Mouse (Mus musculus) forebrain, embryonic 14.5 days (tissue): Measurements from ENCODE around the gene Gab1. TPM values are rescaled to one million over a fixed set of nuclear protein-coding genes. Genes with fewer than 3 reads are reported as not detected.
A peak's percentile ranks its signal among the peaks of the same experiment; 100 is the strongest.

Experiments used
- ATAC-seq: fragments of 200-750 bp; cut with Nextera tagmentation; 2 replicates; pipeline ENCODE4 v1.8.0; 2017; ENCODE audit warnings: mild to moderate bottlenecking, moderate library complexity
- DNase-seq: peaks from one replicate; pipeline ENCODE4 v3.0.0-alpha.2; 2015; ENCODE audit warnings: low spot score
- H3K27ac ChIP-seq: fragments of 300-500 bp; sonication (generic); 2 replicates; pipeline ENCODE4 v1.5.1; 2014; ENCODE audit warnings: low read depth, mild to moderate bottlenecking, control low read depth, low read length, moderate library complexity
- H3K27me3 ChIP-seq: fragments of 300-500 bp; sonication (generic); replicated peaks from 2 replicates; pipeline ENCODE4 v1.6.1; 2014; ENCODE audit warnings: low read length, control low read depth, mixed read lengths; ENCODE audit not compliant: control insufficient read depth, insufficient read depth
- H3K36me3 ChIP-seq: fragments of 300-500 bp; sonication (generic); 2 replicates; pipeline ENCODE4 v1.6.1; 2014; ENCODE audit warnings: low read length, control low read depth; ENCODE audit not compliant: control insufficient read depth, insufficient read depth
- H3K4me1 ChIP-seq: fragments of 300-500 bp; sonication (generic); 2 replicates; pipeline ENCODE4 v1.6.1; 2014; ENCODE audit warnings: antibody characterized with exemption, low read length, control low read depth; ENCODE audit not compliant: control insufficient read depth, insufficient read depth
- H3K4me2 ChIP-seq: fragments of 300-500 bp; sonication (generic); 2 replicates; pipeline ENCODE4 v1.6.1; 2014; ENCODE audit warnings: mild to moderate bottlenecking, control low read depth, low read length
- H3K4me3 ChIP-seq: fragments of 300-500 bp; sonication (generic); 2 replicates; pipeline ENCODE4 v1.5.1; 2014; ENCODE audit warnings: low read depth, low read length, control low read depth
- H3K9ac ChIP-seq: fragments of 300-500 bp; sonication (generic); 2 replicates; pipeline ENCODE4 v1.6.1; 2014; ENCODE audit warnings: mild to moderate bottlenecking, low read length, control low read depth, moderate library complexity
- H3K9me3 ChIP-seq: fragments of 300-500 bp; sonication (generic); replicated peaks from 2 replicates; pipeline ENCODE4 v1.6.1; 2016; ENCODE audit warnings: low read length, control low read depth, mixed read lengths; ENCODE audit not compliant: control insufficient read depth
- WGBS: fragments of 180-500 bp; shearing (Covaris S2); extraction: QIAGEN DNeasy Blood & Tissue Kit; methylation state at CpG from one replicate; pipeline ENCODE4 v1.1.7; 2014; 5-methylcytosine and 5-hydroxymethylcytosine counted together
- polyA plus RNA-seq: library from polyadenylated mRNA; unstranded; fragments of >200 nt; fragmentation: Nextera tagmentation; extraction: Ambion mirVana; gene quantifications from 2 replicates; pipeline ENCODE4 v1.2.1, GENCODE M21; 2014

Gene Gab1
- polyA plus RNA-seq, 1 experiment from 2014 or later: 15.4 TPM

DNA sequence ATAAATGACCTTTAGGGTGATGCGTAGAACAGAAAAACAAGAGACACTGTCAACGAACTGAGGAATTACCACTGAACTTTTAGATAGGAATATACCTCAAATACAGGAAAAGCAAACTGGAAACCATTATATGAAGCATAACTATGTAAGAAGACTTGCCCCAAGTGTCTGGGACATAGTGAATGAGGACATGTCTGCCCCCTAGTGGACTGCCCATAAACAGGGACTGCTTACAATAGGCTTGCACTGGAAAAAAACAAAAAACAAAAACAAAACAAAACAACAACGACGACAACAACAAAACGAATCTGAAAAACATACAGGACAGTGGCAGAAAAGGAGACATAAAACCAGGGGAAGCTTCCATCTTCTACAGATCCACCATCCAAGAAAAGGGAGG lies 66.9 kb downstream of the Gab1 start:
- ATAC-seq: 0 out of 2 replicates have a peak, but pooled peaks have one; percentile 16
- peaks cover 12% of the 10 kb centered on the region; the same call in 1 of the 2 replicates for H3K4me1 ChIP-seq
- WGBS: 89% methylated on average over 5 of the region's 5 CpGs

GRCm38 (mm10) chr8:80811591-80811991 lies 68.7 kb downstream of the Gab1 start:
- H3K4me3 ChIP-seq: no peak overlapping the region
- no peaks in the 10 kb centered on the region for H3K36me3 ChIP-seq
- no peaks in the 10 kb centered on the region for H3K9me3 ChIP-seq
- DNase-seq (no peak), ATAC-seq (no peak)
- no peak overlapping the region for H3K4me2 ChIP-seq
- H3K27me3 ChIP-seq: no peaks in the 10 kb centered on the region
- no peak overlapping the region for H3K9ac ChIP-seq
- H3K4me1 ChIP-seq: peaks cover 21% of the 10 kb centered on the region
- no peak overlapping the region for H3K27ac ChIP-seq
- WGBS: 92% methylated on average over 4 of the region's 4 CpGs

More for the DNA sequence above, 66.9 kb downstream of the Gab1 start:
- no peaks in the 10 kb centered on the region for H3K9me3 ChIP-seq
- H3K27ac ChIP-seq: no peak overlapping the region
- H3K4me3 ChIP-seq: no peak overlapping the region
- no peak overlapping the region for H3K9ac ChIP-seq
- no peaks in the 10 kb centered on the region for H3K36me3 ChIP-seq
- H3K4me2 ChIP-seq: no peak overlapping the region
- H3K27me3 ChIP-seq: no peaks in the 10 kb centered on the region
- DNase-seq: no peak

DNA sequence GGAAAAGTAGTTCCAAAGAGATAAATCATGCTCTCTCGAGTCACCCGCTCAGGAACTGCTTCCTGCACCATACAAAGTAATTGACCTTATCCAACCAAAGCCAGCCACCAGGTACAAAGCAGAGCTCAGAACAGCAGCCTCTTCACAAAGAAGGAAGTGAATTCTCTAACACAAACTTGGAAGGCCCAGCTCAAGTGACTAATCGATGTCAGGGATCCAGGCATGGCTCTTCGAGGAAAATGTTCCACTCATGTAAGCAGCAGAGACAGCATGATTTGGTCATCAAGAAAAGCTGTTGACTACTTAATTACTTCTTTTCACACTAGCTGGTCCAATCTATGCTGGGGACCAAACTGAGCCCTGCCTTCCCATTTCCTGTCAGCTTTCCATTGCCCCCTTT lies 69.4 kb downstream of the Gab1 start:
- Histone ChIP-seq H3K4me1 (peaks cover 21% of the 10 kb centered on the region), H3K9me3 (no peaks in the 10 kb centered on the region), H3K36me3 (no peaks in the 10 kb centered on the region), H3K27ac (no peak overlapping the region), H3K27me3 (no peaks in the 10 kb centered on the region), H3K4me3 (no peak overlapping the region), H3K4me2 (no peak overlapping the region), H3K9ac (no peak overlapping the region)
- DNase-seq (no peak), ATAC-seq (no peak)
- 83% methylated on average over 4 of the region's 4 CpGs for WGBS

DNA sequence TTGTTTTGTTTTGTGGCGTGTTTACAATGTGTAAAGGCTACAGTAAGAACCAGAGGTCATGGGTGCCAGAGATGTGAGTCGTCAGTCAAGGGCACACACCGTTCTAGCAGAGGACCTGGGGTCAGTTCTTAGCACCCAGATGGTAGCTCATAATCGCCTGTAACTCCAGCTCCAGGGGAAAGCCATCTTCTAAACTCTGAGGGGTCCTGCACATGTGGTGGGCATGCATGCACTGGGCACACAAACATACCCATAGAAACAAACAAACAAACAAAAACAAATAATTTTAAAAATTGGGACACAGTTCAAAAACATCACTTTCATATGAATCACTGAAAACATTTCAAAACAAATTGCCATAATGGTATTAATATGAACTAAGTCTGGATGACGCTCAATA lies 69.9 kb downstream of the Gab1 start:
- Histone ChIP-seq H3K4me3 (no peak overlapping the region), H3K27me3 (no peaks in the 10 kb centered on the region), H3K36me3 (no peaks in the 10 kb centered on the region), H3K9ac (no peak overlapping the region), H3K4me2 (no peak overlapping the region), H3K4me1 (peaks cover 21% of the 10 kb centered on the region), H3K9me3 (no peaks in the 10 kb centered on the region), H3K27ac (no peak overlapping the region)
- ATAC-seq (no peak), DNase-seq (no peak)
- 96% methylated on average over 5 of the region's 5 CpGs for WGBS

DNA sequence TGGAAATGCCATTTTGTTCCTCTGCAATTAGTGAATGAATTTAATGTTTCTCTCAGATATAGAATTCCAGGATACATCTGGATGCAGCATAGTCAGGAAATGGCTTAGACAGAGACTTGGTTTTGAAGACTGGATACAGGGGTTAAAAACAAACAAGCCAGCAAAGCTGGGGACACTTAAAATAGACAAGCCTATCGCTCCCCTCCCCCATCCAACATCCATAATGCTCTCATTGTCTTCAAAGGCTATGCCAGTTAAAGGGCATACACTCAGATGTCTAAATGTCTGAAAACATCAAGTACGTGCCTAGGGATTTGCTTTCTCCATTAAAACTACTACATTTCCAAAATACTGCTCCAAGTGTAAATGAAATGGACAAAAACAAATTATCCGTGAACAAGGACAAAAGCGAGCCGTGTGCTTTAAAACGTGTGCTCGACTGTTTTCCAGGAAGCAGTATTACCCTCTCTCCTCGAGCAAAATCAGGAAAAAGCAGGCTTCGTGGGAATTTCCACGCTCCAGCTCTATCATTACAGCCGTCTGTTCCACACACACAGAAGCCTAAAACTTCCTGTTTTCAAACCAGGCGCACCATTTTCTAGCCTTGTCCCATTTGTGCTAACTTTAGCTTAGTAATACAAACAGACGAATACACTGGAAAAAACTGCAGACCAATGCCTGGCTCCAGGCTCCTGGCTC lies 72.4 kb downstream of the Gab1 start:
- DNase-seq: peak; percentile 43
- Histone ChIP-seq H3K27ac (peak overlapping the region; percentile 17; the same call in 1 of the 2 replicates), H3K4me1 (peaks cover 28% of the 10 kb centered on the region), H3K4me2 (peak overlapping the region; percentile 12; the same call in 1 of the 2 replicates), H3K27me3 (no peaks in the 10 kb centered on the region), H3K4me3 (no peak overlapping the region), H3K9ac (0 out of 2 replicates have a peak overlapping the region, but pooled peaks have one; percentile 2), H3K9me3 (no peaks in the 10 kb centered on the region), H3K36me3 (no peaks in the 10 kb centered on the region)
- 0 out of 2 replicates have a peak, but pooled peaks have one; percentile 10 for ATAC-seq
- 30% methylated on average over 13 of the region's 13 CpGs for WGBS

DNA sequence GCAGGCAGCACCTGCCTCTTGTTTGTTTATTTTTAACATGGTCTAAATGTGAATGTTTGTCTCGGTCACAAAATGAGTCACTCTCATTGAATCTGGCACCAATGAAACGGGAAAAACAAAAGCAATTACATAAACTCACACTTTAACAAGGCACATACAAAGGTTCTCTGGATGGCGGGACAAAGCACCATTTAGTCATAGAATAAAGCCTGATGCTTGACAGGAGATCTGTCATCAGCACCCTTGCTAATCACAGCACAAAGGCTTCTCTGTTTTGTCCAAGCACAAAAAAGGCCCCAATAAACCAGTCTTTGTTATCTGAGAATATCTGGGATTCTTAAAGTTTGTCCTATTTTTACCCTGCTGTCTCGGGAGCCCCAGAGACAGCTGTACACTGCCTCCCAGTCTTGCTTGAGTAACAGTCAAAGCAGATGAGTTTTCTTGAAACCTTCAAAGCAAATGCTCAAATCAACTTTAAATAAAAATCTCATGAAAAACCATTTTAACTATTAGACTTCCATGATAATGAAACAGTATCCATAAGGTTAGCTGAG lies 76.2 kb downstream of the Gab1 start:
- no peaks in the 10 kb centered on the region for H3K9me3 ChIP-seq
- H3K36me3 ChIP-seq: no peaks in the 10 kb centered on the region
- H3K9ac ChIP-seq: no peak overlapping the region
- no peak overlapping the region for H3K4me3 ChIP-seq
- ATAC-seq: peak; percentile 64
- H3K4me2 ChIP-seq: no peak overlapping the region
- WGBS: 5% methylated on average over 4 of the region's 4 CpGs
- peak; percentile 68 for DNase-seq
- H3K27me3 ChIP-seq: no peaks in the 10 kb centered on the region
- H3K27ac ChIP-seq: peak overlapping the region; percentile 9; the same call in 1 of the 2 replicates
- H3K4me1 ChIP-seq: peaks cover 28% of the 10 kb centered on the region

DNA sequence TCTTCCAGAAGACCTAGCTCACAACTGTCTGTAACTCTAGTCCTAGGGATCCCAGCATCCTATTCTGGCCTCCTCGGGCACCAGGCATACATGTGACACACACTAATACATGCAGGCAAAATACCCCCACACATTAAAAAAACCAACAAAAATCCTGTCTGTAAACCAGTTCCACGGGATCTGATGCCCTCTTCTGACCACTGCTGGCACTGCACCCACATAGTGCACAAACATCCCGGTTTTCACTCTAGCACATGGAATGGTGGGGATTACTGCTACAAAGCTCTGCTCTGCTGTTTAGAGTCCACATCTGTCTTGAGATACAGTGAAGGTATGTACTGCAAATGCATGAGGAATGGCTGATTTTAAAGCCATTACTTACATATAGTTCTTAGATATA lies 81.5 kb downstream of the Gab1 start:
- DNase-seq (no peak), ATAC-seq (no peak)
- Histone ChIP-seq H3K27me3 (no peaks in the 10 kb centered on the region), H3K9ac (no peak overlapping the region), H3K4me1 (peaks cover 6% of the 10 kb centered on the region; the same call in 1 of the 2 replicates), H3K27ac (no peak overlapping the region), H3K4me3 (no peak overlapping the region), H3K36me3 (no peaks in the 10 kb centered on the region), H3K9me3 (no peaks in the 10 kb centered on the region), H3K4me2 (no peak overlapping the region)
- WGBS: 93% methylated on average over 3 of the region's 3 CpGs

- WGBS: 89% methylated on average over 7 of the region's 7 CpGs
- Histone ChIP-seq H3K4me2 (no peak overlapping the region), H3K9ac (no peak overlapping the region), H3K9me3 (no peaks in the 10 kb centered on the region), H3K4me3 (no peak overlapping the region), H3K4me1 (peaks cover under 1% of the 10 kb centered on the region; the same call in 1 of the 2 replicates), H3K36me3 (no peaks in the 10 kb centered on the region), H3K27me3 (no peaks in the 10 kb centered on the region), H3K27ac (no peak overlapping the region)
- no peak for ATAC-seq
- no peak for DNase-seq
Observed at GRCm38 (mm10) chr8:80798198-80798777, 82.0 kb downstream of the Gab1 start.

- H3K4me2 ChIP-seq: no peak overlapping the region
- H3K27me3 ChIP-seq: no peaks in the 10 kb centered on the region
- no peak overlapping the region for H3K9ac ChIP-seq
- WGBS: 68% methylated on average over 4 of the region's 4 CpGs
- H3K27ac ChIP-seq: no peak overlapping the region
- no peaks in the 10 kb centered on the region for H3K9me3 ChIP-seq
- no peaks in the 10 kb centered on the region for H3K36me3 ChIP-seq
- DNase-seq (no peak), ATAC-seq (no peak)
- no peaks in the 10 kb centered on the region for H3K4me1 ChIP-seq
- no peak overlapping the region for H3K4me3 ChIP-seq
Observed at GRCm38 (mm10) chr8:80796070-80796469, 84.2 kb downstream of the Gab1 start.
